Mouse (Mus musculus) myocyte (in vitro differentiated cells): Measurements from ENCODE around the gene 1810043G02Rik.

Source experiments
- CEBPB ChIP-seq: IDR thresholded peaks from 2 replicates; pipeline ENCODE4 v1.6.1; 2011; ENCODE audit warnings: mild to moderate bottlenecking, moderate library complexity; ENCODE audit not compliant: poor library complexity, insufficient read depth, severe bottlenecking
- E2F4 ChIP-seq: IDR thresholded peaks from one replicate; pipeline ENCODE4 v1.6.1; 2011; ENCODE audit warnings: mild to moderate bottlenecking, control low read depth, moderate library complexity; ENCODE audit not compliant: insufficient read depth
- MAX ChIP-seq: IDR thresholded peaks from one replicate; pipeline ENCODE4 v1.6.1; 2011; ENCODE audit warnings: low read depth, mild to moderate bottlenecking, control low read depth
- MYOD1 ChIP-seq, 3 experiments: IDR thresholded peaks; one replicate each; pipeline ENCODE4 v1.6.1; 2011; ENCODE audit warnings: control low read depth in 2 of 3, low read depth in 2 of 3, mild to moderate bottlenecking in 2 of 3, moderate library complexity in 1 of 3; ENCODE audit not compliant: insufficient read length in 2 of 3, control insufficient read depth in 1 of 3
- MYOG ChIP-seq, 3 experiments: IDR thresholded peaks; one replicate each; pipeline ENCODE4 v1.6.1; 2011; ENCODE audit warnings: control low read depth in 2 of 3, low read depth in 2 of 3, mild to moderate bottlenecking in 2 of 3; ENCODE audit not compliant: insufficient read length in 2 of 3, control insufficient read depth in 1 of 3, insufficient read depth in 1 of 3
- POLR2A ChIP-seq: IDR thresholded peaks from one replicate; pipeline ENCODE4 v1.6.1; 2011; ENCODE audit warnings: low read depth, mild to moderate bottlenecking, control low read depth, moderate library complexity; ENCODE audit not compliant: insufficient read length
- POLR2AphosphoS2 ChIP-seq: IDR thresholded peaks from one replicate; pipeline ENCODE4 v1.6.1; 2011; ENCODE audit warnings: low read depth, control low read depth; ENCODE audit not compliant: insufficient read length
- SRF ChIP-seq: IDR thresholded peaks from one replicate; pipeline ENCODE4 v1.6.1; 2011; ENCODE audit warnings: low read depth; ENCODE audit not compliant: control insufficient read depth, insufficient read length
- TCF12 ChIP-seq: IDR thresholded peaks from one replicate; pipeline ENCODE4 v1.6.1; 2011; ENCODE audit warnings: mild to moderate bottlenecking, control low read depth; ENCODE audit not compliant: poor library complexity, insufficient read depth, severe bottlenecking
- USF1 ChIP-seq: IDR thresholded peaks from one replicate; pipeline ENCODE4 v1.6.1; 2011; ENCODE audit warnings: low read depth, mild to moderate bottlenecking, control low read depth, moderate library complexity

- TF ChIP-seq POLR2AphosphoS2 (no peak), POLR2A (no peak), MAX (no peak), TCF12 (no peak), CEBPB (no peak), E2F4 (no peak), MYOG (IDR thresholded peaks at IDR 0.05; ENCODE audit: control insufficient read depth in 1 of 3, insufficient read depth in 1 of 3, insufficient read length in 2 of 3, low read depth in 2 of 3) (peak in 1 of 3 experiments; percentile 5), MYOD1 (IDR thresholded peaks at IDR 0.05; ENCODE audit: control insufficient read depth in 1 of 3, insufficient read length in 2 of 3, low read depth in 2 of 3) (peak in 1 of 3 experiments; percentile 13), USF1 (no peak), SRF (no peak)
These were observed 40.5 kb downstream of the 1810043G02Rik start for GRCm38 (mm10) chr10:78018797-78019203.
